Comparison of ENCODE assay signal across 11 mouse cellular contexts in genomic region chr15:74179971-74180370, GRCm38 (mm10).
A peak's percentile ranks its signal among the peaks of the same experiment; 100 is the strongest.
DNase-seq lines count a peak whose midpoint lies in the region; ATAC-seq and TF ChIP-seq lines count a peak whose summit lies in the region.
"Had no signal": no experiment of that assay in that cellular context is flagged by ENCODE, and none has a peak within 500 bp of the region (broad histone marks: within the 10 kb centered on the region; RNA-seq: fewer than 3 reads in every experiment).

No protein-coding gene starts in this region.

- TF ChIP-seq CTCF in hindbrain, postnatal 0 days (IDR thresholded peaks at IDR 0.05; ENCODE audit: low read depth): peak; percentile 55
- peak; percentile 50 for TF ChIP-seq CTCF in midbrain, postnatal 0 days (IDR thresholded peaks at IDR 0.05)

- H3K4me1 ChIP-seq in hindbrain, postnatal 0 days (ENCODE audit: insufficient read depth, low read length): peaks cover 6% of the 10 kb centered on the region; the same call in 1 of the 2 replicates
- peaks cover 16% of the 10 kb centered on the region for H3K4me1 ChIP-seq in hindbrain, embryonic 16.5 days (ENCODE audit: control insufficient read depth, insufficient read depth, low read depth, low read length)
- no peaks in the 10 kb centered on the region; the same call in 1 of the 2 replicates for H3K4me1 ChIP-seq in neural tube, embryonic 11.5 days (ENCODE audit: control insufficient read depth, insufficient read depth, low read length)
- peaks cover 5% of the 10 kb centered on the region for H3K4me1 ChIP-seq in midbrain, postnatal 0 days (ENCODE audit: insufficient read depth, low read length)
- H3K4me1 ChIP-seq: limb, embryonic 15.5 days; megakaryocyte, embryonic 14.5 days had no signal

- ATAC-seq in hindbrain, postnatal 0 days: no peak
- ATAC-seq in hindbrain, embryonic 16.5 days: no peak
- no peak for ATAC-seq in neural tube, embryonic 11.5 days (ENCODE audit: insufficient read depth, low FRiP score, low TSS enrichment)
- no peak for ATAC-seq in midbrain, postnatal 0 days (ENCODE audit: low FRiP score)

- H3K9ac ChIP-seq in hindbrain, postnatal 0 days (replicated peaks; ENCODE audit: low read length): no peak overlapping the region
- no peak overlapping the region for H3K9ac ChIP-seq in hindbrain, embryonic 16.5 days (ENCODE audit: low read depth, low read length)
- H3K9ac ChIP-seq in neural tube, embryonic 11.5 days (ENCODE audit: low read length): no peak overlapping the region
- H3K9ac ChIP-seq in midbrain, postnatal 0 days (replicated peaks; ENCODE audit: low read length, poor library complexity, severe bottlenecking): 0 out of 2 replicates have a peak overlapping the region, but pooled peaks have one; percentile 14
- H3K9ac ChIP-seq: limb, embryonic 15.5 days had no signal

- no peak overlapping the region for H3K27ac ChIP-seq in hindbrain, postnatal 0 days
- H3K27ac ChIP-seq in hindbrain, embryonic 16.5 days (ENCODE audit: low read depth, low read length): no peak overlapping the region
- no peak overlapping the region for H3K27ac ChIP-seq in neural tube, embryonic 11.5 days (ENCODE audit: low read depth, low read length)
- H3K27ac ChIP-seq in midbrain, postnatal 0 days (ENCODE audit: low read depth, low read length): no peak overlapping the region
- H3K27ac ChIP-seq: limb, embryonic 15.5 days had no signal

- H3K4me2 ChIP-seq in hindbrain, postnatal 0 days (ENCODE audit: low read depth, low read length): no peak overlapping the region
- no peak overlapping the region for H3K4me2 ChIP-seq in hindbrain, embryonic 16.5 days (ENCODE audit: low read length)
- H3K4me2 ChIP-seq in neural tube, embryonic 11.5 days (ENCODE audit: low read depth): no peak overlapping the region
- no peak overlapping the region for H3K4me2 ChIP-seq in midbrain, postnatal 0 days (ENCODE audit: low read depth, low read length, poor library complexity, severe bottlenecking)
- H3K4me2 ChIP-seq: limb, embryonic 15.5 days had no signal

- no peaks in the 10 kb centered on the region for H3K36me3 ChIP-seq in hindbrain, postnatal 0 days (ENCODE audit: insufficient read depth, low read length)
- H3K36me3 ChIP-seq in hindbrain, embryonic 16.5 days (ENCODE audit: control insufficient read depth, insufficient read depth, low read length): no peaks in the 10 kb centered on the region
- H3K36me3 ChIP-seq in neural tube, embryonic 11.5 days (ENCODE audit: control insufficient read depth, insufficient read depth, low read length): no peaks in the 10 kb centered on the region
- no peaks in the 10 kb centered on the region for H3K36me3 ChIP-seq in midbrain, postnatal 0 days (ENCODE audit: insufficient read depth, low read length)
- H3K36me3 ChIP-seq: limb, embryonic 15.5 days had no signal

- H3K4me3 ChIP-seq in hindbrain, postnatal 0 days (ENCODE audit: low read length): no peak overlapping the region
- no peak overlapping the region for H3K4me3 ChIP-seq in hindbrain, embryonic 16.5 days (ENCODE audit: low read length)
- no peak overlapping the region for H3K4me3 ChIP-seq in neural tube, embryonic 11.5 days (ENCODE audit: low read depth, low read length)
- H3K4me3 ChIP-seq in midbrain, postnatal 0 days (ENCODE audit: low read depth, low read length): no peak overlapping the region
- H3K4me3 ChIP-seq: limb, embryonic 15.5 days; megakaryocyte, embryonic 14.5 days had no signal

- 34% methylated on average over 6 of the region's 6 CpGs for WGBS in hindbrain, postnatal 0 days
- WGBS in hindbrain, embryonic 16.5 days: 32% methylated on average over 6 of the region's 6 CpGs
- WGBS in neural tube, embryonic 11.5 days: 36% methylated on average over 6 of the region's 6 CpGs
- WGBS in midbrain, postnatal 0 days: 34% methylated on average over 6 of the region's 6 CpGs

- H3K9me3 ChIP-seq in hindbrain, postnatal 0 days (ENCODE audit: low read length): no peaks in the 10 kb centered on the region
- no peaks in the 10 kb centered on the region for H3K9me3 ChIP-seq in hindbrain, embryonic 16.5 days (ENCODE audit: control insufficient read depth, low read length)
- H3K9me3 ChIP-seq in neural tube, embryonic 11.5 days (ENCODE audit: control insufficient read depth, low read length): no peaks in the 10 kb centered on the region
- no peaks in the 10 kb centered on the region for H3K9me3 ChIP-seq in midbrain, postnatal 0 days (ENCODE audit: low read length)
- H3K9me3 ChIP-seq: limb, embryonic 15.5 days; megakaryocyte, embryonic 14.5 days had no signal

- no peaks in the 10 kb centered on the region for H3K27me3 ChIP-seq in hindbrain, postnatal 0 days (ENCODE audit: insufficient read depth, low read length)
- H3K27me3 ChIP-seq in hindbrain, embryonic 16.5 days (replicated peaks; ENCODE audit: control insufficient read depth, insufficient read depth, low read length): no peaks in the 10 kb centered on the region
- H3K27me3 ChIP-seq in neural tube, embryonic 11.5 days (ENCODE audit: control insufficient read depth, insufficient read depth, low read length): no peaks in the 10 kb centered on the region
- no peaks in the 10 kb centered on the region for H3K27me3 ChIP-seq in midbrain, postnatal 0 days (ENCODE audit: insufficient read depth, low read length)
- H3K27me3 ChIP-seq: limb, embryonic 15.5 days had no signal

- DNase-seq in hindbrain, postnatal 0 days (ENCODE audit: low spot score): peak; percentile 51
- DNase-seq in neural tube, embryonic 11.5 days (ENCODE audit: low spot score): peak; percentile 47
- no peak for DNase-seq in neural tube, embryonic 10.5 days (ENCODE audit: extremely low spot score, low spot score)
- DNase-seq in ZHBTc4 (ENCODE audit: low read depth, low spot score): peak; percentile 59
- DNase-seq in midbrain, postnatal 0 days (ENCODE audit: low spot score): no peak
- DNase-seq in spleen, adult 18-20 months: no peak
- DNase-seq: gastrocnemius, postnatal 10 days; thymus, adult 18-20 months had no signal

Comparison
In these comparisons a context has a peak if more than half of its experiments do, and no peak if none do; other contexts are left out.
1. DNase-seq: peak in hindbrain, postnatal 0 days (single experiment), neural tube, embryonic 11.5 days (single experiment) and ZHBTc4 (single experiment); none in neural tube, embryonic 10.5 days (single experiment), midbrain, postnatal 0 days (single experiment) and spleen, adult 18-20 months (0 of 2).